Mouse (Mus musculus) heart, adult 2 months (tissue): ENCODE measurements around the gene Thoc3.

Experiments used
- CTCF ChIP-seq: fragments of 200-600 bp; IDR thresholded peaks from 2 replicates; pipeline ENCODE4 v1.8.1; 2022; ENCODE audit warnings: antibody characterized with exemption, mild to moderate bottlenecking, moderate library complexity
- EP300 ChIP-seq: fragments of 200-500 bp; IDR thresholded peaks from 2 replicates; pipeline ENCODE4 v1.6.1; 2011; ENCODE audit warnings: low read depth, low read length, control low read depth; ENCODE audit not compliant: insufficient read depth
- POLR2A ChIP-seq: fragments of 200-500 bp; IDR thresholded peaks from 2 replicates; pipeline ENCODE4 v1.6.1; 2011; ENCODE audit warnings: mild to moderate bottlenecking, low read depth, low read length, control low read depth; ENCODE audit not compliant: insufficient read depth

DNA sequence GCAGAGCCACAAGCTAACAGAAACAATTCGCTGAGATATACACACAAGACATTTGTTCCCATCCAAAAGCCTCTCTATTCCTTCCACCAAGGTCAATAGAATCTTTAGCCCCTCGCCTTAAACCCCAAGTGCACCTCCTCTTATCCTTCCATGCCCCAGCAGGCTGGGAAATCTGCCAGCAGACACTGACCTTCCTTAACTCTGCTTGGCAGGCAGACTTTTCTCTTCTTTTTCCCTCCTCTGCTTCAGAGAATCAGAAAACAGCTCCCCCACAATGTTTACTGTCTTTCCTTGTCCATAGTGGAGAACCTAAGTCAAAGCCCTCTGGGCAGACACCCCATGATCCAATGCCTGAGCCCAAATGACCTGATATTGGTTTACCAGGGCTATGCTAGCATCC is 6.3 kb upstream of the Thoc3 start:
- TF ChIP-seq POLR2A (no peak), CTCF (no peak), EP300 (no peak)
